Mouse (Mus musculus) frontal cortex, postnatal 25 days (tissue): ENCODE data around the gene Cachd1.
A peak's percentile ranks its signal among the peaks of the same experiment; 100 is the strongest.

Experiments
- DNase-seq, 2 experiments: peaks; one replicate each; pipeline ENCODE4 v3.0.0; 2022; ENCODE audit warnings: low spot score in 2 of 2

Gene Cachd1

GRCm38 (mm10) chr4:101062146-101062545 lies 285.7 kb downstream of the Cachd1 start:
- no peak for DNase-seq

- DNase-seq = no peak
Measured at GRCm38 (mm10) chr4:101066401-101066800, 289.9 kb downstream of the Cachd1 start.

GRCm38 (mm10) chr4:101068786-101069153 lies 292.3 kb downstream of the Cachd1 start, which contains the start of gene Raver2:
TSS of gene Raver2 (plus strand) at chr4:101068983.
- DNase-seq = peak; percentile 7 to 15

- peak; percentile 9 to 14 for DNase-seq
Measured at GRCm38 (mm10) chr4:101069154-101069971, 292.9 kb downstream of the Cachd1 start.

GRCm38 (mm10) chr4:101071570-101071969 lies 295.1 kb downstream of the Cachd1 start:
- DNase-seq = no peak

GRCm38 (mm10) chr4:101076425-101076824 lies 299.9 kb downstream of the Cachd1 start:
- DNase-seq = no peak
